Comparison of ENCODE assay signal across 25 mouse cellular contexts in the genomic region with DNA sequence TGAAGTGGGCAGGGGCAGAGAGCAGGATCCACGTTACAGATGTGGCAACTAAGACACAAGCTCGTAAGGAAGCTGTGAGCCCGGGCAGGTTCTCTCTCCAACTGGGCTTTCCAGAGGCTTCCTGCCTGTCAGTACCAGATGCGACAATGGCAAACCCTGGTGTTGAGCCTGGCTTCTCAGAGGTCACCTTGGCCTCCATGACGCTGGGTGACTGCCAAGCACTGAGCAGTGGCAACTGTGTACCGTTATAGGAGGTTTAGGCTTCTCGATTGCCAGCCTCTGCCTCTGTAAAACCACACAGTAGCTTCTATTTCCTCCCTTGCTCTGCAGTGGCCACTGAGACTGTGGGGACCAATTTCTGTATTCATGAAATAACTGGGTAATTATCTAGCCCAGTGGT.
DNase-seq lines count a peak whose midpoint lies in the region; ATAC-seq lines count a peak whose summit lies in the region.
"Had no signal": no experiment of that assay in that cellular context is flagged by ENCODE, and none has a peak within 500 bp of the region (broad histone marks: within the 10 kb centered on the region; RNA-seq: fewer than 3 reads in every experiment).

No protein-coding gene starts in this region.

- WGBS in hindbrain, embryonic 13.5 days, result 75% methylated on average over 7 of the region's 7 CpGs
- WGBS in hindbrain, embryonic 12.5 days, result 75% methylated on average over 7 of the region's 7 CpGs
- WGBS in neural tube, embryonic 13.5 days, result 70% methylated on average over 7 of the region's 7 CpGs
- 55% methylated on average over 7 of the region's 7 CpGs for WGBS in neural tube, embryonic 15.5 days

- no peak overlapping the region for H3K4me2 ChIP-seq in hindbrain, embryonic 13.5 days
- H3K4me2 ChIP-seq in hindbrain, embryonic 12.5 days (replicated peaks), result no peak overlapping the region
- no peak overlapping the region for H3K4me2 ChIP-seq in neural tube, embryonic 13.5 days
- H3K4me2 ChIP-seq in neural tube, embryonic 15.5 days, result no peak overlapping the region
- H3K4me2 ChIP-seq: embryonic facial prominence, embryonic 12.5 days; forebrain, embryonic 15.5 days; limb, embryonic 13.5 days; liver, embryonic 11.5 days; midbrain, embryonic 12.5 days had no signal

- no peak overlapping the region for H3K4me3 ChIP-seq in hindbrain, embryonic 13.5 days
- H3K4me3 ChIP-seq in hindbrain, embryonic 12.5 days, result no peak overlapping the region
- no peak overlapping the region for H3K4me3 ChIP-seq in neural tube, embryonic 13.5 days
- no peak overlapping the region for H3K4me3 ChIP-seq in neural tube, embryonic 15.5 days (replicated peaks)
- H3K4me3 ChIP-seq: embryonic facial prominence, embryonic 12.5 days; forebrain, embryonic 10.5 days; forebrain, embryonic 15.5 days; limb, embryonic 13.5 days; midbrain, embryonic 12.5 days had no signal

- H3K27me3 ChIP-seq in hindbrain, embryonic 13.5 days, result peaks cover 27% of the 10 kb centered on the region
- peaks cover 10% of the 10 kb centered on the region for H3K27me3 ChIP-seq in hindbrain, embryonic 12.5 days
- H3K27me3 ChIP-seq in neural tube, embryonic 13.5 days, result peaks cover 17% of the 10 kb centered on the region
- H3K27me3 ChIP-seq in neural tube, embryonic 15.5 days (replicated peaks), result no peaks in the 10 kb centered on the region; the same call in 1 of the 2 replicates
- H3K27me3 ChIP-seq: embryonic facial prominence, embryonic 12.5 days; forebrain, embryonic 15.5 days; limb, embryonic 13.5 days had no signal

- H3K9me3 ChIP-seq in hindbrain, embryonic 13.5 days, result no peaks in the 10 kb centered on the region
- no peaks in the 10 kb centered on the region for H3K9me3 ChIP-seq in hindbrain, embryonic 12.5 days (replicated peaks)
- H3K9me3 ChIP-seq in neural tube, embryonic 13.5 days, result no peaks in the 10 kb centered on the region
- no peaks in the 10 kb centered on the region for H3K9me3 ChIP-seq in neural tube, embryonic 15.5 days (replicated peaks)
- H3K9me3 ChIP-seq: embryonic facial prominence, embryonic 12.5 days; forebrain, embryonic 10.5 days; forebrain, embryonic 15.5 days; limb, embryonic 13.5 days; midbrain, embryonic 12.5 days had no signal

- H3K9ac ChIP-seq in hindbrain, embryonic 13.5 days, result no peak overlapping the region
- H3K9ac ChIP-seq in hindbrain, embryonic 12.5 days, result no peak overlapping the region
- H3K9ac ChIP-seq in neural tube, embryonic 13.5 days, result no peak overlapping the region
- no peak overlapping the region for H3K9ac ChIP-seq in neural tube, embryonic 15.5 days (replicated peaks)
- H3K9ac ChIP-seq: embryonic facial prominence, embryonic 12.5 days; forebrain, embryonic 15.5 days; limb, embryonic 13.5 days; midbrain, embryonic 12.5 days had no signal

- H3K36me3 ChIP-seq in hindbrain, embryonic 13.5 days, result no peaks in the 10 kb centered on the region
- no peaks in the 10 kb centered on the region for H3K36me3 ChIP-seq in hindbrain, embryonic 12.5 days
- no peaks in the 10 kb centered on the region for H3K36me3 ChIP-seq in neural tube, embryonic 13.5 days
- no peaks in the 10 kb centered on the region for H3K36me3 ChIP-seq in neural tube, embryonic 15.5 days
- H3K36me3 ChIP-seq: embryonic facial prominence, embryonic 12.5 days; forebrain, embryonic 10.5 days; forebrain, embryonic 15.5 days; G1E; limb, embryonic 13.5 days; midbrain, embryonic 12.5 days had no signal

- H3K27ac ChIP-seq in hindbrain, embryonic 13.5 days, result peak overlapping the region; percentile 58
- H3K27ac ChIP-seq in hindbrain, embryonic 12.5 days, result no peak overlapping the region
- H3K27ac ChIP-seq in neural tube, embryonic 13.5 days (replicated peaks), result peak overlapping the region; percentile 61; the same call in 1 of the 2 replicates
- H3K27ac ChIP-seq in neural tube, embryonic 15.5 days (replicated peaks), result no peak overlapping the region; the same call in 1 of the 2 replicates
- H3K27ac ChIP-seq: embryonic facial prominence, embryonic 12.5 days; forebrain, embryonic 10.5 days; forebrain, embryonic 15.5 days; limb, embryonic 13.5 days; midbrain, embryonic 12.5 days had no signal

- no peak for ATAC-seq in hindbrain, embryonic 13.5 days (ENCODE audit: low FRiP score)
- ATAC-seq in hindbrain, embryonic 12.5 days (ENCODE audit: low FRiP score), result no peak
- ATAC-seq in neural tube, embryonic 13.5 days (ENCODE audit: low read depth), result no peak
- ATAC-seq in neural tube, embryonic 15.5 days (ENCODE audit: low FRiP score), result no peak
- ATAC-seq: forebrain, embryonic 15.5 days; inflammation-experienced regulatory T-cells, adult 6 months had no signal

- DNase-seq in heart, adult 18-20 months, result peak; percentile 44 to 47
- no peak for DNase-seq in heart, adult 11 months
- peak; percentile 12 for DNase-seq in skeletal muscle tissue, adult 2 months (ENCODE audit: low read depth, low spot score)
- DNase-seq in kidney, postnatal 25 days, result no peak
- DNase-seq: adrenal gland, adult 8-10 months; cerebellum, adult 9-10 months; embryo, embryonic 11 days; kidney, adult 11 months; kidney, postnatal 14 days; lung, postnatal 36 days; right cerebral cortex, postnatal 4 days; thymus, adult 2 months; thymus, postnatal 36 days had no signal

- H3K4me1 ChIP-seq in hindbrain, embryonic 13.5 days (replicated peaks), result peaks cover 9% of the 10 kb centered on the region; the same call in 1 of the 2 replicates
- no peaks in the 10 kb centered on the region for H3K4me1 ChIP-seq in hindbrain, embryonic 12.5 days
- peaks cover 10% of the 10 kb centered on the region for H3K4me1 ChIP-seq in neural tube, embryonic 13.5 days (replicated peaks)
- H3K4me1 ChIP-seq in neural tube, embryonic 15.5 days, result peaks cover 10% of the 10 kb centered on the region
- H3K4me1 ChIP-seq: embryonic facial prominence, embryonic 12.5 days; forebrain, embryonic 10.5 days; forebrain, embryonic 15.5 days; limb, embryonic 13.5 days; midbrain, embryonic 12.5 days had no signal

Comparison
In these comparisons a context has a peak if more than half of its experiments do, and no peak if none do; other contexts are left out.
1. DNase-seq: peak in heart, adult 18-20 months (2 of 2) and skeletal muscle tissue, adult 2 months (single experiment); none in heart, adult 11 months (single experiment) and kidney, postnatal 25 days (0 of 2).
2. H3K27ac ChIP-seq: peak in hindbrain, embryonic 13.5 days (single experiment) and neural tube, embryonic 13.5 days (single experiment); none in hindbrain, embryonic 12.5 days (single experiment) and neural tube, embryonic 15.5 days (single experiment).